Mouse (Mus musculus) MEL-GATA-1-ER (cell line): ENCODE results near the gene Fgfr2.

Source experiments
- DNase-seq: peaks from one replicate; pipeline ENCODE4 v3.0.0-alpha.2; 2012; ENCODE audit warnings: low read depth; ENCODE audit errors: extremely low read depth

Gene Fgfr2

GRCm38 (mm10) chr7:131650277-131650676 lies 1472.9 kb downstream of the Fgfr2 start:
- DNase-seq, result no peak

- DNase-seq, result no peak
These were observed 1474.9 kb downstream of the Fgfr2 start for GRCm38 (mm10) chr7:131648276-131648675.

- no peak for DNase-seq
These were observed 1475.6 kb downstream of the Fgfr2 start for GRCm38 (mm10) chr7:131647583-131647982.

DNA sequence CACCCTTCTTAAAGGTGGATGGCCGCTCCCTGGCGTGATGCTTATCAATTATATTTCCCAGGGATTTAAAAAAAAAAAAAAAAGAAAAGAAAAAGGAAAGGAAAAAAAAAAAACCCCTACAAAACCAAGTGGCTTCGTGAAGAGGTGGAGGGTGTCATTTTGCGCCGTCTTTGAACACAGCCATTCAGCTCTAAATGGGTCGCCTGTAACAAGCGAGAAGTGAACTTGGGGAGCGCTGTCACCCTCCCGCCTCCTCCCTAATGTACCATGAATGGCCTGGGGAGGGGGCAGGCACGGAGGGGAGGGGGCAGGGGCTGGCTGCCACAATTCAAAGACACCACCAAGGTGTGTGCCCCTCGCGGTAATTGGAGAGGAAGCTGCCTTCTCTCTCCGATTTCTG lies 1478.6 kb downstream of the Fgfr2 start:
- no peak for DNase-seq

DNA sequence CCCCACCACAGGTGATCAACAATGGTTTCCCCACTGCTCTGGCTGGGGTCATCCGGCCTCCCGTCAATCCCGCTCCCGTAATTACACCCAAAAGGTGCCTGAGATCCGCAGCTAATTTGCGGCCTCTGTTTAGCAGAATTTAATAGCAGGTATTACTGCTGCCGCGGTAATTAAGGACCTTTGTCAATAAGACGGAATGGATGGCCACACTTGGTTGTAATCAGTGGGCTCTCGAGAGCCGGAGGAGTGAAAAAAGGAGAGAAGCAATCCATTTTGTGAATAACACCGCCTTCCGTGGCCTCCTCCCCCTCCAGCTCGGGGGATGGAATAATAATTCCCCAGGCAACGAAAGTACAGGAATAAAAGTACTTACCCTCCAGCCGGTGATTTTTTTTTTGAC lies 1479.1 kb downstream of the Fgfr2 start:
- no peak for DNase-seq

DNA sequence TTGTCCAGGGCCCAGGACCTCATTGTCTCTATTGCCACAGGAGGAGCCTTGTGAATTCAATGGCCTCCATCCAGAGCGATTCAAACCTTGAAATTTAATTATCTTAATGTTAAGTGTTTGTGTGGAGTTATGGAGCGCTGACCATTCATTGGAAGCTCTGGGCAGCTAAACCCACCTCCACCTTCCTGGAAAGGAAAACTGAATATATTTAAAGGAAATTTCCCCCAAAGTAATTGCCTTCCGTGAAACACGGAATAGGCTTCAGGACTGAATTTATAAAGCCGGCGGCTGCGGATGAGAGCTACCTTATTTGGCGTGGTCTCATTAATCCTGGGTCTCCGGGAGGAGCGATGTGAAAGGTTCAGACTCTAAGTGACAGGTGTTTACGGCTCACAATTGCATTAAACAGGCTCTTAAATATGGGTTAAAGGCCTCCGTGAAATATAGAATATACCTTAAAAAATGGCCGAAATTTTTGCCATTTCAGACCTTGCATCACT lies 1479.8 kb downstream of the Fgfr2 start:
- no peak for DNase-seq

- DNase-seq, result no peak
These were observed 1493.6 kb downstream of the Fgfr2 start for GRCm38 (mm10) chr7:131629562-131629961.

DNA sequence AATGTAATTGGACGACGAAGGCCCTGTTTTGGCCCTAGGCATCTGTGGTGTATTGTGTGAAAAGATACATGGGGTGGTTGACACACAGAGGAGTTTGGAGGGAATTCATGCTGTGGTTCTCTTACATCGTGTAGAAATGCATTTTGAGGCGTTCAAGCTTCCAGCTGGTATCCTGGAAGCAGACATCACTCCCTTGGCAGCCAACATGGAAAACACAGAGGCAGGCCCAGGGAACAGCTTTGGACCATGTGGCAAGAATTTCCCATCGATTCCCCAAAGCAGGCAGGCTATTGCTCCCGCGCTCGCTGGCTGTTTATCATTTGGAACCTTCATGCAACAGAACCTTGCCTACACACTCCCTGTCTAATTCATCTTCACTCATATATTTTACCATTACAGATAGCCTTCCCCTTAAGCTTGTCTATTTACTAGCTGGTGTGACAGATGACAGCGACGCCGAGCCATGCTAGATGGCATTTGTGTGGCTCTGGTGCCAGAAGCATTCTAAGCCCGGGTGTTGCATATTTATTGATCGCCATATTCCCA lies 1494.2 kb downstream of the Fgfr2 start:
- no peak for DNase-seq

GRCm38 (mm10) chr7:131628356-131628755 lies 1494.8 kb downstream of the Fgfr2 start:
- DNase-seq, result no peak

GRCm38 (mm10) chr7:131609677-131610076 lies 1513.5 kb downstream of the Fgfr2 start:
- no peak for DNase-seq

- no peak for DNase-seq
These were observed 1515.1 kb downstream of the Fgfr2 start for GRCm38 (mm10) chr7:131608049-131608448.

DNA sequence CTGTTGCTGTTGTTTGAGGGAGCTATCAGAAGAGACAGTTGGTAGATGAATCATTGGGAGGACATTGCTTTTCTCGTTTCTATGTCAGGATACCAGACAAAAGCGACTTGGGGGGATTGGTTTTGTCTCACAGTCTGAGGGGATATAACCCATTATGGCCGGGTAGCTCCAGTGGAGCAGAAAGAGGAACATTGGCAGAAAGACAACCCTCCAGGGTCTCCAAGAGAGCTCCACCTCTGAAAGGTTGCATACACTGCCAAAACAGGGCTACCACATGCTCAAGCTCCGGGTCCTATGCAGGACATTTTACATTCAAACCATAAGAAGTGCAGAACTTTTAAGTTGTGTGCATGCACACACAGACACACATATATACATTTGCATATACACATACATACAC lies 1517.7 kb downstream of the Fgfr2 start:
- no peak for DNase-seq

GRCm38 (mm10) chr7:131604946-131605345 lies 1518.2 kb downstream of the Fgfr2 start:
- no peak for DNase-seq

DNA sequence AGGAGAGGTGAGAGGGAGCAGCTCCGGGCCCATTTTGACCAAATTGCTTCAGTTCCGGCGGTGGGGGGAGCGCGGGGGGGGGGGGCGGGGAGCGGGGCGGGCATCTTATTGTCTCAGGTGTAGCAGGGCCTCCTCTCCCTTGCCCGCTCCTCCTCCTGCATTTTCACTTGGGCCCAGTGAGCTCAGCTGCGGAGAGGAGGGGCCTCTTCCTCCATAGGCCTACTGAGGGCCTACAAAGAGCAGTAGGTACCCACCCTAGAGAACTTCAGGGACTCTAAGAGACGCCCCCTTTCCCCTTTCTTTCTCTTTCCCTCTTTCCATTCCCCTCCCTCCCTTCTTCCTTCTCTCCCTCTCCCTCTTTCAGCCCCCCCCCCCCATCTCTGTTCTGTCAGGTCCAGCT lies 1520.0 kb downstream of the Fgfr2 start:
- DNase-seq, result no peak

DNA sequence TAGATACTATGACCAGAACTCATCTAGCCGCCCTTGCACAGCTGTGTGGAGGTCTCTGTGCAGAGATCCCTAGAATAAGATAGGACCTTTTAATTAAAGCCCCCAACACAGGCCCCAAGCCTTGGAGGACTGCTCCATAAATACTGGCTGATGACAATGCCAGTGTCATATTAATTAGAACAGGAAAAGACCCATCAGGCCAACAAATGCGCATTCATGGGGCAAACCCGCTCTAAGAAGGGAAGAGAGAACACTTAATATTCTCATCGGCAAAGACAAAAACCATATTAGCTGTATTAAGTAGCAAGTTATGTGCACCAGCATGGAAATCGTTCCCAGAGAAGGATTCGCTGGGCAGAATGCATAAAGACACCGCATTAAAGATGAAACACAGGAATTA lies 1521.0 kb downstream of the Fgfr2 start:
- no peak for DNase-seq

DNA sequence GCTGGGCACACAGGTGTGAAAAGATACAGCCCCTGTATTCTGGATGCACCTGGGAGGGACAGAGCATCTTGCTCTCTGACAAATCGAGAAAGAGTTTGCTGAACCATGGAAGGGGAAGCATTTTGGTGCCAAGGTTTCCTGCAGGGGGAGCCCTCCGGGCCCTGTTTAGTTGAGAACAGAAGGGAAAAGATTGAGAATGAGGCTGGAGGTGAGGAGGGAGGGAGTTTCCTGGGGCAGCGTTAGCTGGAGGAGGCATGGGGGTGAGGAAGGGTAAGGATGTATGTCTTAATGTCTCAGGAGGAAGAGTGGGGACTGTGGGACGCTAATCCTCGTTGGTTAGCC lies 1524.7 kb downstream of the Fgfr2 start:
- no peak for DNase-seq

DNA sequence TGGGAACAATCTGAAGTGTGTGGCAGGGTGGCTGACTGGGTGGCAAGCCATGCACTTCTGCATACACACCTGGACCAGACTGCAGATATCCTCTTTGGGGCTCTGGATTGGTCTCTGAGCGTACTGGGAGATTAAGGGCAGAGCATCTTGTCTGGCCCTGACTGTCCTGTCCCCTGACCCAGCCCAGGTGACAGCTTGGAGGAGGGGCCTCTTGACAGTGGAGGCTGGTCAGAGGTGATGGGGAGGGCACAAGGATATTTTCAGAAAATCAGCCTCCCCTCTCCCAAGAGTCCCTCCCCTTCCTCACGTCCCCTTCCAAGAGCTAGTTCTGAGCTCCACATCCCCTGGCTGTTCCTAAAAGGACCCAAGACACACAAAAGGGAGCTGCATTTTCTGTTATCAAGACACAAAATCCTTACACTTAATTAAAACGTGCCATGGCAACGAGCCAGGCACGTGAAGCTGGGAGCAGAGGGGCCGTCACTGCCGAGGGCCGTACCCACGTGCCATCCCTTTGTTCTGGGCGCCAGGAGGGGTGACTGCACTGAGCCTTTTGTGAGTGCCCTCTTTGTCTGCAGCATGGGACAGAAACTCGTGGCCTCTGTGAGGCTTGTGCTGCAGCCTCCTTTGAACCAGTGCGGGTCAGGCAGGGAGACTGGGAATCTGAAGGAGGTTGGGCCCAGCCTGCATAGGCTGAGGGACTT lies 1525.2 kb downstream of the Fgfr2 start:
- DNase-seq, result no peak

- no peak for DNase-seq
These were observed 1537.6 kb downstream of the Fgfr2 start for GRCm38 (mm10) chr7:131585551-131585950.

DNA sequence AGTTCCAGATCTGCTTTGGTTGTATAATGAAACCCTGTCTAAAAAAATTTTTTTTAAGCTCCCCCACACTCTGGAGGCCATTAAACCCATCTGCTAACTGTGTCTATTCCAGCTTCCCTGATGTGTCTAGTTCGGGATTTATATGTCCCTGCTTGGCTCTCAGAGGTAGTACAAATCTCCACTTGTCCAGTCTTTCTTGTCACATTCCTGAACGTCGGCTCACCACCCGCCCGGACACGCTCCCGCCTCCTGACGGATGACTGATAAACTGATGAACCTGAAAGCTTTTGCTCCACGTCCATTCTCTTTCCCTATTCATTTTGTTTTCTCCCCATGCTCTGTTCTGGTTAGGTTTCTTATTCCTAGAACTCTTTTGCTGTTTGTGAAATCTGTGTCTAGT lies 1541.0 kb downstream of the Fgfr2 start:
- no peak for DNase-seq

- no peak for DNase-seq
These were observed 1547.9 kb downstream of the Fgfr2 start for GRCm38 (mm10) chr7:131575246-131575645.

GRCm38 (mm10) chr7:131560697-131561042 lies 1562.5 kb downstream of the Fgfr2 start:
- no peak for DNase-seq

GRCm38 (mm10) chr7:131559986-131560696 lies 1563.0 kb downstream of the Fgfr2 start, which contains the start of gene Bub3:
Bub3 (plus strand) TSS chr7:131560222.
- DNase-seq, result peak; percentile 93

GRCm38 (mm10) chr7:131557751-131558150 lies 1565.4 kb downstream of the Fgfr2 start:
- DNase-seq, result no peak
